Mouse (Mus musculus) ES-Bruce4 (cell line): ENCODE measurements at regions not wholly inside any gene's neighbourhood (a gene's known extent, or its start where the extent isn't known, plus 50 kb on each side); places are given as distances from the start of the nearest gene placed in this dataset.

Experiments
- H3K27ac ChIP-seq: 2 replicates; pipeline ENCODE4 v1.5.1; 2012; ENCODE audit warnings: low read length, inconsistent platforms; ENCODE audit not compliant: insufficient read depth
- H3K27me3 ChIP-seq: 2 replicates; pipeline ENCODE4 v1.6.1; 2012; ENCODE audit warnings: mild to moderate bottlenecking, low read length, inconsistent platforms; ENCODE audit not compliant: control insufficient read depth, poor library complexity, insufficient read depth, severe bottlenecking
- H3K36me3 ChIP-seq: 2 replicates; pipeline ENCODE4 v1.6.1; 2012; ENCODE audit warnings: inconsistent platforms, mild to moderate bottlenecking, low read length, moderate library complexity; ENCODE audit not compliant: control insufficient read depth, poor library complexity, insufficient read depth, severe bottlenecking
- H3K4me1 ChIP-seq: one replicate; pipeline ENCODE4 v1.8.1; 2011; ENCODE audit warnings: low read length; ENCODE audit not compliant: control insufficient read depth, insufficient read depth
- H3K4me3 ChIP-seq: 2 replicates; pipeline ENCODE4 v1.5.1; 2011; ENCODE audit warnings: low read depth, mild to moderate bottlenecking, low read length
- H3K9ac ChIP-seq: 2 replicates; pipeline ENCODE4 v1.6.1; 2012; ENCODE audit warnings: low read depth, mild to moderate bottlenecking, inconsistent platforms; ENCODE audit not compliant: poor library complexity, severe bottlenecking
- H3K9me3 ChIP-seq: replicated peaks from 2 replicates; pipeline ENCODE4 v1.6.1; 2012; ENCODE audit warnings: mild to moderate bottlenecking, low read length, inconsistent platforms; ENCODE audit not compliant: control insufficient read depth, poor library complexity, insufficient read depth, severe bottlenecking
- CTCF ChIP-seq: IDR thresholded peaks from one replicate; pipeline ENCODE4 v1.8.1; 2011; ENCODE audit warnings: low read depth, low read length
- EP300 ChIP-seq: IDR thresholded peaks from 2 replicates; pipeline ENCODE4 v1.6.1; 2011; ENCODE audit warnings: low read depth, low read length; ENCODE audit not compliant: insufficient read depth
- POLR2A ChIP-seq: IDR thresholded peaks from one replicate; pipeline ENCODE4 v1.8.1; 2011; ENCODE audit warnings: low read length; ENCODE audit not compliant: insufficient read depth

DNA sequence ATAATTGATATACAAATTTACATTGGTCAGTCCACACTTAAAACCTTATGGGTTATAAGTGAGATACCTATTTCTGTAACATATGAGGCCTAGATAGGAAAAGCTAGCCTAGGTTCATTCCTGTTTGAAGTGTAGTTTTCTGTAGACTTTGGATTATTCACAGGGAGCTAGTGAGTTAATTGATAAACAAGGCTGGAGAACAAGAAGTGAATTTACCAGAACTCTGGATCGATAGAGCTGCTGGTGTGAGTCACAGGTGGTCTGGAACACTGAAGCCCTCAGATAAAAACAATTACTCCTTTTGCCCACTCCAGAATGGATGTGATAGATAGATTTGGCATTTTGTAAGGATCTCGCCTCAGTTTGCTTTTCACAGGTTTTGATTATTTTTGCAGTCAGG is 62.0 kb upstream of the Rtl1 start:
- no peak for TF ChIP-seq POLR2A
- TF ChIP-seq EP300, result no peak
- no peak for TF ChIP-seq CTCF
- Histone ChIP-seq H3K9ac (no peak overlapping the region), H3K36me3 (no peaks in the 10 kb centered on the region), H3K4me1 (no peaks in the 10 kb centered on the region), H3K27me3 (no peaks in the 10 kb centered on the region), H3K4me3 (no peak overlapping the region), H3K27ac (no peak overlapping the region), H3K9me3 (no peaks in the 10 kb centered on the region)

DNA sequence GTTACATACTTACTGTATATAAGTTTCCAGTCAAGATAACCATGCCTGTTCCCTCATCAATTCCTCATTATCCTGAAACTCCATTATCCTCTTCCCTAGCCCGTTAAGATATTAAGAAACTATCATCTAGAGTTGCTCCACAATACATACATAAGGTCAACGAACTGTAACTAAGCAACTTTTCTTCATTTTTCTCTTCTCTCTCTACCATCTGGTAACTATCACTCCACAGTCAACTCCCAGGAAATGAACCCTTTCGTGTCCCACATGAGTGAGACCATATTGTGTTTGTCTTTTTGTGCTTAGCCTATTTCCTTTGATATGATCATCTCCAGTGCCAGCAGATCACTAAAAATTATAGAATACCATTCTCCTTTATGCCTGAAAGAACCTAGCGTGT is 74.6 kb upstream of the Rtl1 start:
- no peaks in the 10 kb centered on the region for H3K9me3 ChIP-seq
- no peak overlapping the region for H3K27ac ChIP-seq
- TF ChIP-seq POLR2A (no peak), EP300 (no peak), CTCF (no peak)
- H3K4me1 ChIP-seq, result no peaks in the 10 kb centered on the region
- H3K27me3 ChIP-seq, result no peaks in the 10 kb centered on the region
- H3K36me3 ChIP-seq, result no peaks in the 10 kb centered on the region
- no peak overlapping the region for H3K4me3 ChIP-seq
- no peak overlapping the region for H3K9ac ChIP-seq

DNA sequence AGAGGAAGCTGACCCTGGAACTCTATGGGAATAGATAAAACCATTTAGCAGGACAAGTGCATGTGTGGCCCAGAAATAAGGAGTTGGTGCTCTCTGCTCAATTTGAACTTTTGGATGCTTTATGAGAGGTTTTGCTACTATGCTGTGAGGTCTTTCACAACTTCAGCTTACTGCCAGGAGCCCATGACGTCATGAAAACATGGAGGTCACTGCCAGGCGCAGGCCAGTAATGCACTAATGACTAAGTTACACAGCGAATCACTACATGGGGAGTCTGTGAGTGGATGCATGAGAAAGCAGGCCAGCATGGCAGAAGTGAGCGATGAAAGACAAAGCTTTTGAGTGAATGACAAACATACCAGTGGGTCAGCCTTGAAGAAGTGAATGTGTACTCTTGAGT is 93.9 kb upstream of the Rtl1 start:
- Histone ChIP-seq H3K4me1 (no peaks in the 10 kb centered on the region), H3K9ac (no peak overlapping the region), H3K27ac (no peak overlapping the region), H3K36me3 (no peaks in the 10 kb centered on the region), H3K9me3 (no peaks in the 10 kb centered on the region), H3K27me3 (no peaks in the 10 kb centered on the region), H3K4me3 (no peak overlapping the region)
- TF ChIP-seq CTCF (no peak), POLR2A (no peak), EP300 (no peak)

DNA sequence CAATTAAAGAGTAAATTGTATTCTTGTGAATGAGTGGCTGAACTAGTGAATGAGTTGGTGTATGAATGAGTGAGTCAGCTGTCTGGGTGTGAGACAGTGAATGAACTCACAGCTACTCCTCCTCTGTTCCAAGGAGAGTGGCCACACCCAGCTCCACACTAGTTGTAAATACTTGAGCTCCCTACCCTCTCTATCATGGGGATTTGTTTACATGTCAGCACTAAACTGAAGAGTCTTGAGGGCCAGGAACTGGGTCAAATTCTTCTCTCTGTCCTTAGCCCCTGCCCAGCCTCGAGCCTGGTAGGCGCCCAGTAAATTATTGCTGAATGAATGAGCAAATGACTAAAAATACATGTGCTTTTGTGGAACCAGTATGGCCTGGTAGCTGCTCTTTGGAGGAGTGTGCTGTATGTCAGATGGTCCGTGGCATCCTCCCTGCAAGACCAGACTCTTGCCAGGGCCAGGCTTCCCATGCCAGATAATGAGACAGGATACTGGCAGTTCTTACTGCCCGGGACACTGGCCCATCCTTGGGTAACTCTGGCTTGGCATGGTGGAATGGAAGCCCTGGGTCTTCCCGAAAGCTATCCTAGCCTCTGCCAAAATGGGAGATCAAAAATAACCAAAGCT is 94.8 kb upstream of the Rtl1 start:
- Histone ChIP-seq H3K9ac (no peak overlapping the region), H3K4me1 (no peaks in the 10 kb centered on the region), H3K27me3 (no peaks in the 10 kb centered on the region), H3K27ac (no peak overlapping the region), H3K4me3 (no peak overlapping the region), H3K9me3 (no peaks in the 10 kb centered on the region), H3K36me3 (no peaks in the 10 kb centered on the region)
- TF ChIP-seq CTCF (no peak), EP300 (no peak), POLR2A (no peak)

DNA sequence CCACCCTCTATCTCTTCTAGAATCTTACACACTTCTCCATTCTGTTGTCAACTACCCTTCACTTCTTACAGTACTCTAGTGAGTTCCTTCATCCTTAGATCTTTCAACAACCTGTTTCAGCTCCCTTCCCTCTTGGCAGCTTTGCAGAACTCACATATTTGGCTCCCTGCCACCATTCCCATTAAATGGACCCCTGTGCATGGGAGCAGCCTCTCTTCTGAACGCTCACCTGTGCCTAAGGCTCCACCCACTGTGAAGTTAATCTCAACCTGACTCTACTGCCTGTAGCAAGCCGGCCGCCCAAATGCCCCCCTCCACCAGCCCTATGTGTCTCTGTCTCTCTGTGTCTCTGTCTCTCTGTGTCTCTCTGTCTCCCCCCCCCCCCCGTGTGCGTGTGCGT is 106.7 kb upstream of the Rtl1 start:
- no peak overlapping the region for H3K4me3 ChIP-seq
- no peaks in the 10 kb centered on the region for H3K4me1 ChIP-seq
- TF ChIP-seq EP300, result no peak
- no peak for TF ChIP-seq CTCF
- no peak for TF ChIP-seq POLR2A
- H3K27ac ChIP-seq, result no peak overlapping the region
- no peaks in the 10 kb centered on the region for H3K9me3 ChIP-seq
- H3K27me3 ChIP-seq, result no peaks in the 10 kb centered on the region
- H3K36me3 ChIP-seq, result no peaks in the 10 kb centered on the region
- H3K9ac ChIP-seq, result no peak overlapping the region

DNA sequence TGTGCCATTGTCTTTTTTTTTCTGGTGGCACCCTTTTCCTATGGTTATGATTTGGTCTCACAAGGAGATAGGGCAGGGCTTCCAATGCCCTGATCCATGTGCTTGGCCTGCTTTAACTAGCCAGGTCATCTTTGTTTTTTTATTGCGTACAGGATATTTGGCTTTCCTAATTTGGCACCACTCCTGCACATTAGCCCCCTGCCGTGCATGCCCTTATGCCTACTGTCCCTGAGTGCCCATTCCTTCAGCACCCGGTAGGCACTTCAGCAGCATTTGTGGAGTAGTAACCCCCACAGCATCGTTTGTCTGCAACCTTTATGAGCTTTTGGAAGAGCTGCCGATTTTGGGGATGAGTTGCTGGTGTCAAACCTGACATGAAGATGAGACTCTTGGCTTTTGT is 109.5 kb upstream of the Rtl1 start:
- Histone ChIP-seq H3K9me3 (no peaks in the 10 kb centered on the region), H3K9ac (no peak overlapping the region), H3K27ac (no peak overlapping the region), H3K36me3 (no peaks in the 10 kb centered on the region), H3K4me3 (no peak overlapping the region), H3K4me1 (no peaks in the 10 kb centered on the region), H3K27me3 (no peaks in the 10 kb centered on the region)
- TF ChIP-seq POLR2A (no peak), EP300 (no peak), CTCF (no peak)
